Mouse (Mus musculus) limb, embryonic 13.5 days (tissue): ENCODE results near the gene Plcd3. TPM values are rescaled to one million over a fixed set of nuclear protein-coding genes. Genes with fewer than 3 reads are reported as not detected.

Experiments
- ATAC-seq: fragments of 200-750 bp; cut with Nextera tagmentation; 2 replicates; pipeline ENCODE4 v1.8.0; 2017; ENCODE audit warnings: low read depth, moderate number of reproducible peaks, moderate TSS enrichment; ENCODE audit not compliant: low FRiP score
- H3K27ac ChIP-seq: fragments of 300-500 bp; sonication (generic); 2 replicates; pipeline ENCODE4 v1.5.1; 2015; ENCODE audit warnings: inconsistent platforms, mild to moderate bottlenecking, moderate library complexity
- H3K27me3 ChIP-seq: fragments of 300-500 bp; sonication (generic); 2 replicates; pipeline ENCODE4 v1.6.1; 2015; ENCODE audit warnings: mild to moderate bottlenecking, inconsistent platforms
- H3K36me3 ChIP-seq: fragments of 300-500 bp; sonication (generic); 2 replicates; pipeline ENCODE4 v1.6.1; 2015; ENCODE audit warnings: inconsistent platforms, mild to moderate bottlenecking, moderate library complexity
- H3K4me1 ChIP-seq: fragments of 300-500 bp; sonication (generic); 2 replicates; pipeline ENCODE4 v1.6.1; 2015; ENCODE audit warnings: inconsistent platforms
- H3K4me2 ChIP-seq: fragments of 300-500 bp; sonication (generic); replicated peaks from 2 replicates; pipeline ENCODE4 v1.6.1; 2015; ENCODE audit warnings: inconsistent platforms, mild to moderate bottlenecking, moderate library complexity
- H3K4me3 ChIP-seq: fragments of 300-500 bp; sonication (generic); 2 replicates; pipeline ENCODE4 v1.5.1; 2015; ENCODE audit warnings: moderate library complexity, mild to moderate bottlenecking, inconsistent platforms
- H3K9ac ChIP-seq: fragments of 300-500 bp; sonication (generic); 2 replicates; pipeline ENCODE4 v1.6.1; 2015; ENCODE audit warnings: mild to moderate bottlenecking, inconsistent platforms
- H3K9me3 ChIP-seq: fragments of 300-500 bp; sonication (generic); 2 replicates; pipeline ENCODE4 v1.6.1; 2016; ENCODE audit warnings: inconsistent platforms
- WGBS: fragments of 180-500 bp; shearing (Covaris S2); methylation state at CpG from one replicate; pipeline ENCODE4 v1.1.7; 2015; 5-methylcytosine and 5-hydroxymethylcytosine counted together
- polyA plus RNA-seq: library from polyadenylated mRNA; unstranded; fragments of >200 nt; fragmentation: Nextera tagmentation; extraction: Ambion mirVana; gene quantifications from 2 replicates; pipeline ENCODE4 v1.2.1, GENCODE M21; 2015

The Plcd3 gene
- polyA plus RNA-seq, 1 experiment from 2014 or later: 4.8 TPM

DNA sequence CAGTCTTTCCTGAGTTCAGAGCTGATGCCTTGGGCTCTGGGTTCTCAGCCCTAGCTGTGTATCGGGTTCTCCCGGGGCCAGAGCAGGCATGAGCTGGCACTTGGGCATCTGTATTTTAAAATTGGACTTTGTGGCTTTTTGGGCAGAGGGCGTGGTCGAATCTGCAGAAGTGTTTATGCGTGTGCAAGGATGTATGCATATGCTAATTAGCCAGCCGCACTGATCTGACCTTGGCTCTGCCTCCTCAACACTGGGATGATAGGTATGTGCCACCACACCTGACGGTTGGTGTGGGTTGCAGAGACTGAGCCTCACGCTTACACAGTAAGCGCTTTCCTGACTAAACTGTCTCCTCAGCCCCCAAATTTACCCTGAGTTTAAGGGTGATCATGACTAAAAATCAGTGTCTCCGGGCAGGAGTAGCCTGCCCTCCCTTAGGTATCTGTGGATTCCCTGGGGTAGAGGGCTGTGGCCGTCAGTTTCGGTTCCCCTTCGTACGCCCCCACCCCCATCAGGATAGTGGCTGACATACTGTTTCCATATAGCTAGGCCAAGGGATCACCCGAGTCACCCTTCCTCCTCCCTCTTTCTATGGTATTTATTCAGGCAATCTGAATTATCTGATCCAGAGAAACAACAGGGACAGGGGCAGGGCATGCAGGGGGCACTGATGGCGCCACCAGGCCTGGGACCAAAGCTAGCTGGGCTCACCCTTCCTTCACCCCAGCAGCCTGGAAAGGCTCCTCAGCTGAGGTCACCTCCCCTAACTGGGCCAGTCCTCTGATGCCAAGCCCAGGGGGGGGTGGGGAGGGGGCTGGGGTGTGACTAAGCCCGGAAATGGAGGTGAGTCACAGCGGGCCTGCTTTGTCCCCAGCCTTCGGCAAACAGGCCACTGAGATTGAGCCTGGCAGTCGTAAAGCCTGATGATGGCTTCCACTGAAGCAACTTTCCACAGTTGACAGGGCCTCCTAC lies 7.3 kb downstream of the Plcd3 start:
- WGBS: 66% methylated on average over 20 of the region's 20 CpGs
- H3K27me3 ChIP-seq: peaks cover 10% of the 10 kb centered on the region
- no peaks in the 10 kb centered on the region for H3K9me3 ChIP-seq
- H3K4me1 ChIP-seq: peaks cover 30% of the 10 kb centered on the region
- no peak overlapping the region for H3K9ac ChIP-seq
- ATAC-seq: no peak
- no peak overlapping the region for H3K4me2 ChIP-seq
- H3K27ac ChIP-seq: no peak overlapping the region
- no peaks in the 10 kb centered on the region for H3K36me3 ChIP-seq
- H3K4me3 ChIP-seq: no peak overlapping the region

- no peak overlapping the region for H3K4me2 ChIP-seq
- H3K36me3 ChIP-seq: no peaks in the 10 kb centered on the region
- WGBS: 94% methylated on average over 7 of the region's 7 CpGs
- peaks cover 23% of the 10 kb centered on the region for H3K4me1 ChIP-seq
- no peak for ATAC-seq
- H3K9ac ChIP-seq: no peak overlapping the region
- peaks cover 2% of the 10 kb centered on the region; the same call in 1 of the 2 replicates for H3K27me3 ChIP-seq
- no peak overlapping the region for H3K4me3 ChIP-seq
- H3K27ac ChIP-seq: no peak overlapping the region
- H3K9me3 ChIP-seq: no peaks in the 10 kb centered on the region
These were observed 8.2 kb downstream of the Plcd3 start for GRCm38 (mm10) chr11:103093306-103093705.

- Histone ChIP-seq H3K4me3 (no peak overlapping the region), H3K27me3 (peaks cover 53% of the 10 kb centered on the region)
- no peak for ATAC-seq
These were observed 19.8 kb downstream of the Plcd3 start for GRCm38 (mm10) chr11:103081631-103082030.

DNA sequence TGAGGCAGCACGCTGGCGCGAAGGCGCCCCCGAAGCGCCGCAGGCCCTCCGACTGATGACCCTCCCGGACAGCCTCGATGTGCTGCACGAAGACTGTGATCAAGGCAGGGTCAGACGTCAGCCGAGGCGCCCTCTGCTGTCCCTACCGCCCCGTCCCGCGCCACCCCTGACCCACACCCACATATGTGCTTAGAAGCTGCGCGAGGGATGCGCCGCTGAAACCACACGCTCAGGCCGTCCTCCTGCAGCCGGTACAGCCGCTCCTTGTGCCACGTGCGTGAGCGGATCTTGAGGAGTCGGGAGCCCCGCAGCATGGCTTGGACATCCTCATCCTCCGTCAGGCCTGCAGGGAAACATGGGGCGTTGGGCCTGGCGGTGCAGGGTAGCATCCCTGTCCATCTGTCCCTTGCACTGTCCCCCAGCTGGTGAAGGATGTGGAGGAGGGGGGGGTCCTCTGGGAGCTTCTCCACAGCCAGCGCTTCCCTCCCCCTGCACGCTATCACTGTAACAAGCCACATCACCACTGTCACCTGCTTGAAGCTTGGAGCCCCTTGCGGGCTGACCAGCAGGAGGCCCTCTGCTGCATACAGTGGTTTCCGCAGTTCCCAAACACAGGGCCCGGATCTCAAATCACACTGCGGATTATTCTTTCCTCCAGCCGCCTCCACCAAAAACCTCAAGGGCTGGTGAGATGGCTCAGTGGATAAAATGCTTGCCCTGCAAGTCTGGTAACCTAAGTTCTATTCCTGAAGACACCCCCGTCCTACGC lies 21.0 kb downstream of the Plcd3 start:
- 0 out of 2 replicates have a peak, but pooled peaks cover 3% of the 10 kb centered on the region for H3K9me3 ChIP-seq
- peak; percentile 49 for ATAC-seq
- peak overlapping the region; percentile 36 for H3K4me3 ChIP-seq
- peak overlapping the region; percentile 46 for H3K9ac ChIP-seq
- peaks cover 12% of the 10 kb centered on the region for H3K4me1 ChIP-seq
- H3K4me2 ChIP-seq: peak overlapping the region; percentile 59
- under 1% methylated on average over 42 of the region's 43 CpGs for WGBS
- H3K27me3 ChIP-seq: peaks cover 53% of the 10 kb centered on the region
- no peak overlapping the region for H3K27ac ChIP-seq
- no peaks in the 10 kb centered on the region for H3K36me3 ChIP-seq

More at GRCm38 (mm10) chr11:103081631-103082030, 19.8 kb downstream of the Plcd3 start:
- H3K4me2 ChIP-seq: no peak overlapping the region
- H3K9ac ChIP-seq: no peak overlapping the region
- H3K27ac ChIP-seq: no peak overlapping the region
- peaks cover 12% of the 10 kb centered on the region for H3K4me1 ChIP-seq
- 0 out of 2 replicates have a peak, but pooled peaks cover 3% of the 10 kb centered on the region for H3K9me3 ChIP-seq
- no peaks in the 10 kb centered on the region for H3K36me3 ChIP-seq
- 47% methylated on average over 6 of the region's 6 CpGs for WGBS

- H3K4me2 ChIP-seq: no peak overlapping the region
- WGBS: 84% methylated on average over 11 of the region's 11 CpGs
- H3K27ac ChIP-seq: no peak overlapping the region
- H3K4me1 ChIP-seq: peaks cover 16% of the 10 kb centered on the region
- no peak overlapping the region for H3K9ac ChIP-seq
- H3K36me3 ChIP-seq: no peaks in the 10 kb centered on the region; the same call in 1 of the 2 replicates
- H3K4me3 ChIP-seq: no peak overlapping the region
- no peak for ATAC-seq
- peaks cover 53% of the 10 kb centered on the region for H3K27me3 ChIP-seq
- H3K9me3 ChIP-seq: 0 out of 2 replicates have a peak, but pooled peaks cover 3% of the 10 kb centered on the region
These were observed 23.3 kb downstream of the Plcd3 start for GRCm38 (mm10) chr11:103078131-103078530.

DNA sequence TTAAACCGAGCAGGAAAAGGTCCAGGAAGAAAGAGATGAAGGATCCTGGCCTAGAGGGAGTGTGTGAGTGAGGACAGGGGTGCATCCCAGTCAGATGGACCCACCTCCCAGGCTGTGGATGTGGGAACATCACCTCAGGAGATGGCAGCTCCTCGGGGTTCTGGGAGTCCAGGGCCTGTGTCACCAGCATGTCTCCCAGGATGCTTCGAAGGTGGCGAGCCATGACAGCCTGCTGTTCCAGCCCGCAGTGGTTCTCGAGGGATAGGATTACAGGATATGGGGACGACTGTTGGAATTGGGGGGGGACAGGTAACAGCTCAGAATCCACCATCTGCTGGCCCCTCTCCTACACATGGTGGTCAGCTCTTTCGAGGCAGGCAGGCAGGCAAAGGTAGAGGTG lies 24.9 kb downstream of the Plcd3 start:
- no peak for ATAC-seq
- no peak overlapping the region for H3K9ac ChIP-seq
- 75% methylated on average over 8 of the region's 8 CpGs for whole genome bisulfite sequencing
- no peak overlapping the region for H3K4me2 ChIP-seq
- H3K4me1 ChIP-seq: peaks cover 16% of the 10 kb centered on the region
- H3K9me3 ChIP-seq: no peaks in the 10 kb centered on the region
- H3K27me3 ChIP-seq: peaks cover 39% of the 10 kb centered on the region
- no peak overlapping the region for H3K27ac ChIP-seq
- peaks cover 3% of the 10 kb centered on the region for H3K36me3 ChIP-seq
- no peak overlapping the region for H3K4me3 ChIP-seq

DNA sequence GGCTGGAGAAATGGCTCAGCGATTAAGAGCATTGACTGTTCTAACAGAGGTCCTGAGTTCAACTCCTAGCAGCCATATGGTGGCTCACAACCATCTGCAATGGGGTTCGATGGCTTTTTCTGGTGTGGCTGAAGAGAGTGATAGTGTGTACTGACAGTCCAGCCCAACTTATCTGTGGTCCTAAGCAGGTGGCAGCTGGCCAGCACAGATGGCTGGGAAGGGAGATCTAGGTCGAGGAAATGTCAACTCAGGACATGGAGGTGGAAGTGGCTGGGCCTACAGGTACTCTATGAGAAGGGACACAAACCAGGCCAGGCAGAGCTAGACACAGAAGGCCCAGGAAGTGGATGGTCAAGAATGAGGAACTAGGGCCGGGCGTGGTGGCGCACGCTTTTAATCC lies 25.4 kb downstream of the Plcd3 start:
- Histone ChIP-seq H3K27ac (no peak overlapping the region), H3K9ac (no peak overlapping the region), H3K9me3 (no peaks in the 10 kb centered on the region), H3K36me3 (peaks cover 8% of the 10 kb centered on the region), H3K27me3 (peaks cover 33% of the 10 kb centered on the region), H3K4me1 (peaks cover 16% of the 10 kb centered on the region), H3K4me3 (no peak overlapping the region), H3K4me2 (no peak overlapping the region)
- 90% methylated on average over 7 of the region's 7 CpGs for WGBS
- ATAC-seq: no peak

- no peak for ATAC-seq
- WGBS: 21% methylated on average over 10 of the region's 10 CpGs
- H3K4me2 ChIP-seq: no peak overlapping the region
These were observed 26.6 kb downstream of the Plcd3 start for GRCm38 (mm10) chr11:103074796-103075323.

DNA sequence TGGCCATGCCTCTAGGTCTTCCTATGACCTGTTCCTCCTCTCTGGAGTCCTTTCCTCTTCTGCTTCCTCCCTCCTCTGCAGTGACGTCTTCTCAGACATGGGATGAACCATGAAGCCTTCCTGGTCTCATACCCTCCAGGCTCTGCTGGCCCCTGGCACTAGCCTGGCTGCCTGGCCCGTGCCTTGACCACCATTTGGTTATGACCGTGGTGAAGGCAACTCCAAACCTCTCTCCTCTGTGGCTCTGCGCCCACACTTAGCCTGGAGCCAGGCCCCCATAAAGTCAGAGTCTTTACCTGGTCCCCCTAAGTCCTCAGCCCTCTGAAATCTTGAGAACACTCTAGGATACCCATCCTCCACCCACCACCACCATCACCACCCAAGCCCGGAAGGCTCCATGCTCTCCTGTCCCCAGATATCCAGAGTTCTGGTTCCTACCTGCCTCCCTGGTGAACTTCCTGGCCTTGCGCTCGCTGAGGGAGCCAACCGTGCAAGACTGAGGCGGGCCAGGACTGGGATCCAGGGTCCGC lies 27.3 kb downstream of the Plcd3 start:
- Histone ChIP-seq H3K4me1 (peaks cover 4% of the 10 kb centered on the region; the same call in 1 of the 2 replicates), H3K27ac (no peak overlapping the region), H3K36me3 (peaks cover 26% of the 10 kb centered on the region), H3K9ac (no peak overlapping the region), H3K4me3 (no peak overlapping the region), H3K27me3 (peaks cover 15% of the 10 kb centered on the region), H3K9me3 (no peaks in the 10 kb centered on the region), H3K4me2 (no peak overlapping the region)
- no peak for ATAC-seq
- 56% methylated on average over 10 of the region's 10 CpGs for WGBS

More at GRCm38 (mm10) chr11:103074796-103075323, 26.6 kb downstream of the Plcd3 start:
- no peak overlapping the region for H3K4me3 ChIP-seq
- H3K4me1 ChIP-seq: peaks cover 4% of the 10 kb centered on the region; the same call in 1 of the 2 replicates
- 0 out of 2 replicates have a peak overlapping the region, but pooled peaks have one; percentile 19 for H3K9ac ChIP-seq
- H3K27me3 ChIP-seq: peaks cover 22% of the 10 kb centered on the region
- no peak overlapping the region for H3K27ac ChIP-seq
- no peaks in the 10 kb centered on the region for H3K9me3 ChIP-seq
- peaks cover 19% of the 10 kb centered on the region for H3K36me3 ChIP-seq

DNA sequence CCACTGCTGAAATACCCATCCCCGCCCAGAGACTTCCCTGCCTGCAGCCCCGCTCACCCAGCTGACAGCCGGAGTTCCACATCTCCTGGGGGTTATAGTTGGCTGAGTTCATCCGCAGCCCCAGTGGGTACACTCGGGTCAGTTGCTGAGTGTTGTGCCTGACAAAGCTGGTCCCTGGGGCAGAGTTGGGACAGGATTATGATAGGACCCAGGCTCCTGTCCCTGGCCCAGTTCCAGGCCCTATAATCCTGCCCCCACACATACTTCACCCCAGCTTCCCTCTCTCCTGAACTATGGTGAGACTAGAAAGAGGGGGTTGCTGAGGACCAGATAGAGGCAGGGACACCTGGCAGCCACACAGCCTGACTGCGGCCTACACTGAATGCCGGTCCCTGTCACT lies 27.8 kb downstream of the Plcd3 start:
- Histone ChIP-seq H3K9ac (no peak overlapping the region), H3K4me2 (no peak overlapping the region), H3K27ac (no peak overlapping the region), H3K4me3 (no peak overlapping the region), H3K36me3 (peaks cover 31% of the 10 kb centered on the region), H3K27me3 (peaks cover 10% of the 10 kb centered on the region), H3K9me3 (no peaks in the 10 kb centered on the region), H3K4me1 (peaks cover 4% of the 10 kb centered on the region; the same call in 1 of the 2 replicates)
- no peak for ATAC-seq
- WGBS: 88% methylated on average over 7 of the region's 7 CpGs

DNA sequence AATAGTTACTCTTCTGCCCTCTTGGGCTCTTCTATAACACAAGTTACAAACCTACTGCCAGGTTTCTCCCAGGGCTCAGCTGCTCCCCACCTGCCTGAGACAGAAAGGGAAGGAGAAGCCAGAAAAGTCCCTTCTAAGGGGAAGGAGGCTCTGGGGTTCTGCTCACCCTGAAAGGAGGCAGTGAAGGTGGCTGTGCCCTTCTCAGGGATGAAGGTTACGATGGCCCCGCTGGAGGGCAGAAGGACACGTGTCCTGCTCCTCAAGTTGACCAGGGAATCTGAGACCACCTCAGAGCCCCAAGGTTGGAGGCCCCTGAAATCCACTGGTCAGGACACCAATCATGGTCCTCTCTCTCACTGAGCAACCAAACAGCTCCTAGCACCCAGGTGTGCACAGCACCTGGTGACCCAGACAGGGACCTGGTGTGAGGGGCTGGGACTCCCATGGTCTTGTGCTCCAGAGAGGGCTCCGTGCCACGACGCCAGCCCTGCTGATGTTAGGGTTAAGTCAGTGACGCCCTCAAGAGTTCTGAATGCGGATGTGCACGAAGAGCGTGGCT lies 31.1 kb downstream of the Plcd3 start:
- Histone ChIP-seq H3K4me2 (no peak overlapping the region), H3K4me1 (peaks cover 4% of the 10 kb centered on the region; the same call in 1 of the 2 replicates), H3K9me3 (no peaks in the 10 kb centered on the region), H3K27ac (no peak overlapping the region), H3K27me3 (no peaks in the 10 kb centered on the region), H3K36me3 (peaks cover 63% of the 10 kb centered on the region), H3K9ac (no peak overlapping the region), H3K4me3 (no peak overlapping the region)
- WGBS: 94% methylated on average over 10 of the region's 10 CpGs
- ATAC-seq: no peak
